Mouse (Mus musculus) small intestine, adult 2 months (tissue): Measurements from ENCODE around the gene Lrrc25. TPM values are rescaled to one million over a fixed set of nuclear protein-coding genes. Genes with fewer than 3 reads are reported as not detected.

ENCODE experiments used
- H3K27ac ChIP-seq: fragments of 200-500 bp; 2 replicates; pipeline ENCODE4 v1.5.1; 2012; ENCODE audit warnings: low read depth, low read length, control low read depth, inconsistent platforms; ENCODE audit not compliant: insufficient read depth
- H3K27me3 ChIP-seq: fragments of 200-500 bp; 2 replicates; pipeline ENCODE4 v1.6.1; 2012; ENCODE audit warnings: mild to moderate bottlenecking, moderate library complexity, low read length, inconsistent platforms; ENCODE audit not compliant: control insufficient read depth, insufficient read depth
- H3K36me3 ChIP-seq: fragments of 200-500 bp; 2 replicates; pipeline ENCODE4 v1.6.1; 2012; ENCODE audit warnings: mild to moderate bottlenecking, low read length, control low read depth, inconsistent platforms; ENCODE audit not compliant: control insufficient read depth, insufficient read depth
- H3K4me1 ChIP-seq: fragments of 200-500 bp; 2 replicates; pipeline ENCODE4 v1.6.1; 2012; ENCODE audit warnings: low read length, inconsistent platforms, mixed read lengths; ENCODE audit not compliant: control insufficient read depth, insufficient read depth, insufficient read length
- H3K4me3 ChIP-seq: fragments of 200-500 bp; 2 replicates; pipeline ENCODE4 v1.5.1; 2012; ENCODE audit warnings: low read depth, mild to moderate bottlenecking, control low read depth, inconsistent platforms, low read length, moderate library complexity
- CTCF ChIP-seq: fragments of 200-500 bp; IDR thresholded peaks from 2 replicates; pipeline ENCODE4 v1.5.1; 2012; ENCODE audit warnings: low read depth, mild to moderate bottlenecking, control low read depth, inconsistent platforms, low read length, moderate library complexity, mixed read lengths; ENCODE audit not compliant: insufficient replicate concordance, insufficient read length; ENCODE audit errors: extremely low read depth
- POLR2A ChIP-seq: fragments of 200-500 bp; IDR thresholded peaks from 2 replicates; pipeline ENCODE4 v1.6.1; 2012; ENCODE audit warnings: low read depth, mild to moderate bottlenecking, control low read depth, inconsistent platforms, low read length, moderate library complexity
- WGBS: fragments of 180-500 bp; shearing (Covaris S2); methylation state at CpG from one replicate; pipeline ENCODE4 v1.1.7; 2018; 5-methylcytosine and 5-hydroxymethylcytosine counted together
- polyA plus RNA-seq: library from polyadenylated mRNA; depleted of rRNA; stranded (reverse); fragments of >200 nt; gene quantifications from 2 replicates; pipeline ENCODE4 v1.2.3, GENCODE M21; 2012

Lrrc25 gene
- polyA plus RNA-seq, 1 experiment = 7.1 TPM

DNA sequence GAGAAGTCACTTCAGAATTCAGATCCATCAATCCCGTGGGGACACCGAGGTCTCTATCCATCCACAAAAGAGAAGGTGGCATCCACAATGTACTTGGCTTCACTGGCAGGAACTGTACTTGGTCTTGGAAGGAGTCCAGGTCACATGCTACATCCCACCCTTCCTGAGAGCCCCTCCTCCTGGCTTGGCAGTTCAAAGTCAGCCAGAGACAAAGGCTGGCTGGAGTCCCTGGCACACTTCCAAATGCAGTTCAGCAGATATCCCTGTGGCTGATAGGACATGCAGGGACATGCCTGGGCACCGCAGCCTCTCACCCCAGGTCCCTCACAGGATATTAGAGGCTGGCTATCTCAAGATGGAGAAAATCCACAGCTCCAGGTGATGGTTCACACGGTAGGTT is 33.4 kb downstream of the Lrrc25 start:
- no peaks in the 10 kb centered on the region for H3K27me3 ChIP-seq
- H3K27ac ChIP-seq = peak overlapping the region; percentile 71
- TF ChIP-seq CTCF (no peak), POLR2A (no peak)
- H3K4me1 ChIP-seq = peaks cover 36% of the 10 kb centered on the region
- H3K36me3 ChIP-seq = peaks cover 30% of the 10 kb centered on the region
- no peak overlapping the region for H3K4me3 ChIP-seq
- WGBS = 11% methylated on average over 4 of the region's 4 CpGs

DNA sequence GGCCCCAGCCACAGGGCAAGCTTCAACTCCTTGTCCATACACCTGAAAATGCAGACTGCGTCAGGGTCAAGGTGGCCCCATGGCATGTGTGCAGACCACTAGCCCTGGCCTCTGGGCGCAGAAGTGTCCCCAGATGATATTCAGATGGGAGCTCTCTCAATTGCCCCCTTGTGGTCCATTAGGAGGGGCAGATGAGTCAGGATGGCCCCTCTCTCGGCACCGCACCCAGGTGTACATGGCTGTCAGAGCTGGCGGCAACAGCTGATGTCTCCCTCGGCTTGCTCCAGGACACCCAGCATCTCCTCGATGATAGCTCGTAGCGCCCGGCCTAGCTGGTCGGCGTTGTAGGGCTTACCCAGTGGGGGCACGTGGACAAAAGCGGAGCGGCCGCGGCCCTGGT is 34.4 kb downstream of the Lrrc25 start:
- no peaks in the 10 kb centered on the region for H3K27me3 ChIP-seq
- H3K36me3 ChIP-seq = peaks cover 36% of the 10 kb centered on the region
- 89% methylated on average over 17 of the region's 17 CpGs for WGBS
- H3K4me3 ChIP-seq = no peak overlapping the region
- TF ChIP-seq CTCF = no peak
- no peak for TF ChIP-seq POLR2A
- peaks cover 36% of the 10 kb centered on the region for H3K4me1 ChIP-seq
- no peak overlapping the region for H3K27ac ChIP-seq

DNA sequence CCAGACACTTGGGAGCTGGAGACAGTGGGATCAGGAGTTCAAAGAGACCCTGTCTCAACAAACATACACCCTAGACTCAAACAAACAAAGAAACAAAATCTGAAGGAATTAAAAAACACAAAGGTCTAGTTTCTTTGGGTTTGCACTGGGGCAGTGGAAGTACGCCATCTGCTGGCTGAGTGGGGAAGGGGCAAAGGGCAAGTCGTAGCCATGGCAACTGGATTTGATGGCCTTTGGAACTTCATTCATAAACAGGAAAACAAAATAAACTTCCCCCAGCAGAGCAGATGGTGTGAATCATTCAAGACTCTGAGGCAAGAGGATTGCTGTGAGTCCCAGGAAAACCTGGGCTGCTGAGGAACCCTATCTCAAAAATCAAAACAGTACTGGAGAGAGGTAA is 37.3 kb downstream of the Lrrc25 start:
- peak; percentile 89; the same call in 1 of the 2 replicates for TF ChIP-seq CTCF
- no peak for TF ChIP-seq POLR2A
- WGBS = 15% methylated on average over 2 of the region's 2 CpGs
- H3K27ac ChIP-seq = peak overlapping the region; percentile 23; the same call in 1 of the 2 replicates
- no peak overlapping the region for H3K4me3 ChIP-seq
- peaks cover 26% of the 10 kb centered on the region for H3K4me1 ChIP-seq
- H3K27me3 ChIP-seq = no peaks in the 10 kb centered on the region
- peaks cover 49% of the 10 kb centered on the region for H3K36me3 ChIP-seq

DNA sequence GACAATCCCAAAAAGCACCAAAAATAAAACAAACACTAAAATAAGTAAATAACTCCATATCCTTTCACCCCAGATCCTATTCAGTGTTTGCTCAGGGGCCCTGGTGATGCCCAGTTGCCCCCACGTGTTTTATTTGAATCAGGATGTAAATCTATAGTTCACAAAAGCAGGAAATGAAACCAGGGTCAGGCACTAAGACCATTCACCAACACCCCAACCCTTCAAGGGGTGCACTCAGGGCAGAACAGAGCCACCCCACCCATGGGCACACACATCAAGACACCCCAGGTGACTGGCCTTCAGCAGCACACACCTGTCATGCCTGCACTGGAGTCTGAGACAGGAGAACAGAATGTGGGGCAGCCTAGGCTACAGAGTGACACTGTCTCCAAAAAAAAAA is 38.2 kb downstream of the Lrrc25 start:
- H3K4me3 ChIP-seq = no peak overlapping the region
- H3K36me3 ChIP-seq = peaks cover 47% of the 10 kb centered on the region
- TF ChIP-seq POLR2A (no peak), CTCF (no peak)
- 19% methylated on average over 1 of the region's 1 CpGs for WGBS
- H3K27me3 ChIP-seq = no peaks in the 10 kb centered on the region
- H3K27ac ChIP-seq = no peak overlapping the region
- peaks cover 20% of the 10 kb centered on the region for H3K4me1 ChIP-seq

DNA sequence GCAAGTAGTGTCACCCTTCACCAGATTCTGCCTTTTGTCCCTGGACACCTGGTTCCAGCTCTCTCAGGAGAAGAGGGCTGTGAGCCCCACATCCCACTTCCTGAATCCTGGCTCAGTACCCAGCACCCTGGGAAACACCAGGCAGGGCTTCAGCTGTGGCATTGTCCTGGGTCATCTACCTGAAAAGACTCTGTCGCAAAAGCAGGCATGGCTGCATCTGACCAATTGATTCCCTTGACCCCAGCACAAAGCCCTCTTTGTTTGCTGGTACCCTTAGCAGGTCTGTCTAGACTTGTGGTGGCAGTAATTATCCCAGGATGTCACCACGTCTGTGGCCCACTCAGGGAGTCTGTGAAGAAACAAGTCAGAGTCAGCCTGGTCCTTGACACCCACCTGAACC is 39.5 kb downstream of the Lrrc25 start:
- no peaks in the 10 kb centered on the region for H3K27me3 ChIP-seq
- 66% methylated on average over 2 of the region's 2 CpGs for WGBS
- TF ChIP-seq POLR2A (no peak), CTCF (no peak)

DNA sequence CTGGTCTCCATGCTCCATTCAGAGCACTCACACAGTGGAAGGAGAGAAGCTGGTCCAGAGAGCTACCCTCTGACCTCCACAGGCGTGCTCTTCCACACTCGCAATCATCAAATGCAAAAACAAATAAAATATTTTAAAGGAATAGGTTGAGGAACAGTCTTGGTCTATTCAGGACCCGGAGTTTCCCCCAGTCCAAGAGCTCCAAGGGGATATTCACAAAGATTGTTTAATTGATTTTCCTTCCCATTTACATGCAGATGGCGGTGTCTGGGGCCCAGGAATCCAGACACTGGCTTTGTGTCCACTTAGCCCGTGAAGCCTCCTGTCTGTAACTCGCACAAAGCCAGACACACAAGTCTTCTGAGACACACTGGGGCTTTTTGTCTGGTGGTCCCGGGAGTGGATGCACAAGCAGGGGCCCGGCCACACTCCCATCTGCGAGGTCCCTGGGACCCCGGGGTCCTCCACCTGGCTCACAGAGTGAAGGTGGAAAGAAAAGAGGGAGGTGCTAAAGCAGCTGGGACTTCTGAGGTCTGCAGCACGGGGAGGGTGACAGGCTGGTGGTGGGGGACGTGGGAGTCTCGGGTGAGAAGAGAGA is 40.3 kb downstream of the Lrrc25 start:
- no peak overlapping the region for H3K27ac ChIP-seq
- no peak for TF ChIP-seq CTCF
- no peak for TF ChIP-seq POLR2A
- peaks cover 14% of the 10 kb centered on the region for H3K4me1 ChIP-seq
- H3K27me3 ChIP-seq = no peaks in the 10 kb centered on the region
- no peak overlapping the region for H3K4me3 ChIP-seq
- H3K36me3 ChIP-seq = peaks cover 31% of the 10 kb centered on the region
- WGBS = 84% methylated on average over 13 of the region's 13 CpGs

More for the DNA sequence above, 39.5 kb downstream of the Lrrc25 start:
- H3K36me3 ChIP-seq = peaks cover 39% of the 10 kb centered on the region
- H3K4me1 ChIP-seq = peaks cover 14% of the 10 kb centered on the region
- no peak overlapping the region for H3K4me3 ChIP-seq
- H3K27ac ChIP-seq = no peak overlapping the region

DNA sequence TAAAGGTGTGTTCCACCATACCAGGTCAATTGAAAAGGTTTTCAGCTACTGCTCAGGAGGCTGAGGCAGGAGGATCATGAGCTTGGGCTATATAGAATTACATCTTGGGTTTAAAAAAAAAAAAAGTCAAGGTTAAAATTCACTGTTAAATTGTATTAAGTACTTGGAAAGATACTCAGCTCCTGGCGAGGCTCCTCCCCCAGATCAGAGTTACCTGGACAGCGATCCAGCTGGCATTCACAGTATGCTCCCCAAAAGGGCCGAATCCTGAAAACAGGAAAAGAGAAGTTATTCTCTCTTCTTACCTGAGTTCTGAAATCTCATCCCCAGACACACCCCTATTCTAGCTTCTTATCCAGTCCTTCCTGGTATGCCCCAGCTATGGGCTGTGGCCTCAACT is 41.3 kb downstream of the Lrrc25 start:
- Histone ChIP-seq H3K4me1 (peaks cover 14% of the 10 kb centered on the region), H3K27me3 (no peaks in the 10 kb centered on the region), H3K27ac (0 out of 2 replicates have a peak overlapping the region, but pooled peaks have one; percentile 4), H3K4me3 (0 out of 2 replicates have a peak overlapping the region, but pooled peaks have one; percentile 19), H3K36me3 (peaks cover 24% of the 10 kb centered on the region)
- WGBS = 64% methylated on average over 3 of the region's 3 CpGs
- TF ChIP-seq CTCF (no peak), POLR2A (no peak)
